ENCODE assay signal across 8 mouse cellular contexts in genomic region chr4:31937376-31938281, GRCm38 (mm10). TPM values are rescaled to one million over a fixed set of nuclear protein-coding genes. Genes with fewer than 3 reads are reported as not detected.
DNase-seq lines count a peak whose midpoint lies in the region; ATAC-seq lines count a peak whose summit lies in the region.

No protein-coding gene starts in this region.

- no peaks in the 10 kb centered on the region for H3K36me3 ChIP-seq in heart, embryonic 11.5 days (ENCODE audit: control insufficient read depth, insufficient read depth, low read length)
- no peaks in the 10 kb centered on the region for H3K36me3 ChIP-seq in kidney, embryonic 16.5 days (ENCODE audit: insufficient read depth, low read length)
- no peaks in the 10 kb centered on the region for H3K36me3 ChIP-seq in midbrain, embryonic 12.5 days

- WGBS in heart, embryonic 11.5 days (ENCODE audit: insufficient replicate concordance) = 2% methylated on average over 36 of the region's 36 CpGs
- WGBS in kidney, embryonic 16.5 days = 3% methylated on average over 34 of the region's 36 CpGs
- WGBS in midbrain, embryonic 12.5 days = under 1% methylated on average over 35 of the region's 36 CpGs

- H3K9me3 ChIP-seq in heart, embryonic 11.5 days (replicated peaks; ENCODE audit: control insufficient read depth, low read length) = no peaks in the 10 kb centered on the region
- H3K9me3 ChIP-seq in kidney, embryonic 16.5 days (ENCODE audit: low read length) = no peaks in the 10 kb centered on the region
- H3K9me3 ChIP-seq in midbrain, embryonic 12.5 days = no peaks in the 10 kb centered on the region

- peak overlapping the region; percentile 82 for H3K9ac ChIP-seq in heart, embryonic 11.5 days (ENCODE audit: low read depth, low read length)
- peak overlapping the region; percentile 73 for H3K9ac ChIP-seq in kidney, embryonic 16.5 days (replicated peaks; ENCODE audit: low read length)
- H3K9ac ChIP-seq in midbrain, embryonic 12.5 days (replicated peaks) = peak overlapping the region; percentile 72

- peak overlapping the region; percentile 58 for H3K4me3 ChIP-seq in heart, embryonic 11.5 days (ENCODE audit: low read depth, low read length)
- peak overlapping the region; percentile 56 for H3K4me3 ChIP-seq in kidney, embryonic 16.5 days (ENCODE audit: low read length)
- H3K4me3 ChIP-seq in midbrain, embryonic 12.5 days = peak overlapping the region; percentile 51

- DNase-seq in adrenal gland, adult 2 months = peak; percentile 5
- DNase-seq in adrenal gland, postnatal 4 days (ENCODE audit: low spot score in 2 of 2) = no peak
- DNase-seq in ovary, postnatal 36 days (ENCODE audit: low spot score) = peak; percentile 29
- no peak for DNase-seq in ovary, postnatal 10 days (ENCODE audit: low spot score)
- no peak for DNase-seq in thymus, postnatal 36 days

- no peaks in the 10 kb centered on the region for H3K27me3 ChIP-seq in heart, embryonic 11.5 days (ENCODE audit: control insufficient read depth, insufficient read depth, low read length)
- H3K27me3 ChIP-seq in kidney, embryonic 16.5 days (ENCODE audit: insufficient read depth, low read length) = no peaks in the 10 kb centered on the region
- peaks cover 51% of the 10 kb centered on the region for H3K27me3 ChIP-seq in midbrain, embryonic 12.5 days

- H3K4me2 ChIP-seq in heart, embryonic 11.5 days = peak overlapping the region; percentile 92
- H3K4me2 ChIP-seq in kidney, embryonic 16.5 days (replicated peaks; ENCODE audit: low read depth, low read length) = peak overlapping the region; percentile 96
- H3K4me2 ChIP-seq in midbrain, embryonic 12.5 days (replicated peaks) = peak overlapping the region; percentile 90

- H3K4me1 ChIP-seq in heart, embryonic 11.5 days (ENCODE audit: control insufficient read depth, insufficient read depth, low read length) = no peaks in the 10 kb centered on the region
- peaks cover 17% of the 10 kb centered on the region for H3K4me1 ChIP-seq in kidney, embryonic 16.5 days (ENCODE audit: insufficient read depth, low read length)
- H3K4me1 ChIP-seq in midbrain, embryonic 12.5 days = peaks cover 21% of the 10 kb centered on the region

- peak overlapping the region; percentile 41 for H3K27ac ChIP-seq in heart, embryonic 11.5 days (ENCODE audit: low read depth, low read length)
- peak overlapping the region; percentile 50; the same call in 1 of the 2 replicates for H3K27ac ChIP-seq in kidney, embryonic 16.5 days (ENCODE audit: low read length)
- peak overlapping the region; percentile 56 for H3K27ac ChIP-seq in midbrain, embryonic 12.5 days (replicated peaks)

- peak; percentile 63; the same call in 1 of the 2 replicates for ATAC-seq in heart, embryonic 11.5 days (replicated peaks; ENCODE audit: insufficient number of reproducible peaks, low FRiP score, low TSS enrichment)
- peak; percentile 77 for ATAC-seq in kidney, embryonic 16.5 days (ENCODE audit: low FRiP score, low TSS enrichment)
- ATAC-seq in midbrain, embryonic 12.5 days (ENCODE audit: low FRiP score, low read depth) = peak; percentile 70

RNA-seq across cellular contexts. Expression of gene Map3k7, which starts 26.3 kb away (rescaled TPM):
- 10 to 100 TPM; 45.4 to 46.0 TPM for total RNA-seq in adrenal gland, adult 2 months (2021)
- 40.6 and 42.0 TPM in 2 replicates for polyA plus RNA-seq in adrenal gland, adult 2 months (2012; rRNA removed)
- 10 to 100 TPM; 47.8 to 55.2 TPM for total RNA-seq in adrenal gland, postnatal 4 days (2021)
- polyA plus RNA-seq in heart, embryonic 11.5 days (2014; fragmentation: Nextera tagmentation; extraction: Ambion mirVana) = 37.9 and 50.2 TPM in 2 replicates
- polyA plus RNA-seq in kidney, embryonic 16.5 days (2015; fragmentation: Nextera tagmentation; extraction: Ambion mirVana) = 20.7 and 30.6 TPM in 2 replicates
- polyA plus RNA-seq in midbrain, embryonic 12.5 days (2016; fragmentation: Nextera tagmentation; extraction: Ambion mirVana) = 47.3 and 52.3 TPM in 2 replicates

Comparison
In these comparisons a context has a peak if more than half of its experiments do, and no peak if none do; other contexts are left out.
1. DNase-seq: peak in adrenal gland, adult 2 months (single experiment) and ovary, postnatal 36 days (single experiment); none in adrenal gland, postnatal 4 days (0 of 2), ovary, postnatal 10 days (single experiment) and thymus, postnatal 36 days (0 of 2).
2. Peak in every context shown above with its lines, with median percentiles within 50 percentile points of each other: ATAC-seq, H3K27ac ChIP-seq, H3K4me2 ChIP-seq, H3K4me3 ChIP-seq and H3K9ac ChIP-seq.